Mouse (Mus musculus): ENCODE measurements around the gene Syndig1.

The Syndig1 gene

DNA sequence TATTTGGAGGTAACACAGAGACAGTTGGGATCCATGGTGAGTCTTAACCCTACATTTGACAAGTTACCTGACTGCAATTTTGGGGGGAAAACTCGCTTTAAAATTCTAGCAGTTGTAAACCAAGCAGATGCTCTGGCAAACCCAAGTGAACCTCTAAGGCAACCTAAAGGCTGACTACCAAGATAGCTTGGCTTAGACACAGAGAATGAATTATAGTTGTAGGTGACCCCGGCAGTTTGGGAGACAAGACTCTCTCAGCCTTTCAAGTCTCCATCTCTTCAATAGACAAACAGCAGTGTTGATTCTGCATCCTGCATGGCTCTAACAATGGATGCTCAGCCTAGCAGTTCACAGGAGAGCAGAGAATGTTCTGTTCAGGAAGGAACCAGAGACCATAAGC is at the start of gene Syndig1:
TSS of gene Syndig1 (plus strand) at position 301 of the 400 bp plus-strand sequence.
- no peak for DNase-seq (ENCODE audit: low spot score in 2 of 2)

DNA sequence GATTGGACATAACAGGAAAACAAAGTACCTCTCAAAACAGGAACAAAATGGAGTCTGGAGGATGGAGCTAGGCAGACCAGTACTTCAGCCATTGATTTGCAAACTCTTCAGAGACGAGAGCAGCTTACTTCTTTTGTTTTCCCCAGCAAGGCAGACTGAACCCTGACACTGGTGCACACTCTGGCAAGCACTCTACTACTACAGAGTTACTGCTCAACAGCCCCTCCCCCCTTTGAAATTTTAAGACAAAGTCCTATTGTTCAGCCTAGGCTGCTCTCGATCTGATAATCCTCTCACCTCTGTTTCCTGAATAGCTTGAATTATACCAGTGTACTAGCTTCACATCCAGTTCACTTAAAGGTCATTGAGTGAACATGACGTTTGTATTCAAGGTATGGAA is 30.4 kb upstream of the Syndig1 start:
- DNase-seq (ENCODE audit: low spot score in 2 of 2) = no peak

DNA sequence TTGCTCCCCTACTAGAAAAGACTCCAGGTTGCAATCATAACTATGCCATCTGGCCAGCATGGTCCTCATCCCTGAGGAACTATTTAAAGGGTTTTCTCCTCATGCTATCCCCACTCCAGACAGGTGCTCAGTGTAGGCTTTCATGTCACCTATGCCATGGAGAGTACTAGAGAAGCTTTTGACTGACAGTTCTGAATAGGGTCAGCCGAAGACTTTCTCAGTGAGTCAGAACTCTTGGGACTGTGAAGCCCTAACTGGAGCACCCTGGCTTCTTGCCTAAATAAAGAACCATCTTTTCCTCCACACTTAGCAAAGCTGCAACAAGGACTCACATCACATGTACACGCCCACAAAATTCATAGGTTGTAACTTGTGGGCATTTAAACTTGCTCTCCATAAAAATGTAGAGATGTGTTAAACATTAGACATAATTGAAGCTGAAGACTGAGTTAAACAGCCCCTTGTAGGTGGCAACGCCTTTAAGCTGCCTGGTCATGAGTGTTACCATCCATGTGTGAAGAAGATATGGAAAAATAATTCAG is 24.3 kb upstream of the Syndig1 start:
- DNase-seq (ENCODE audit: low spot score in 2 of 2) = no peak

DNA sequence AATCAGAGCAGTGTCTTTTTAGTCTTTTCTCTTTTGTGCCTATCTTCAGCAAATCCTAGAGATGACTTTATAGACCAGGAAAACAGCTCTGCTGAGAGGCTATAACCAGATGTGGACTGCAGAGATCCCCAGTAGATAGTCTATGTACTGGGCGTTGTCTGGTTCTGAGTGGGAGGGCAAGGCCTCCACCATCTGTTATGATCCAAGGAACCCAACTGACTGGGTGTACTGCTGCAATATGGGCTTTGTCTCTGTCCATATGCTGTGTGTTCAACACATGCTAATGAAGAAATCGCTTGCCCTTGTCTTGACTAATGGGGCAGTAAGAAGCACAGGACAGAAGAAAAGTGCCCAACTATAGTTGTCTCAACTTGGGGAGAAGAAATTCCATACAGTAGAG is 23.8 kb upstream of the Syndig1 start:
- no peak for DNase-seq (ENCODE audit: low spot score in 2 of 2)

DNA sequence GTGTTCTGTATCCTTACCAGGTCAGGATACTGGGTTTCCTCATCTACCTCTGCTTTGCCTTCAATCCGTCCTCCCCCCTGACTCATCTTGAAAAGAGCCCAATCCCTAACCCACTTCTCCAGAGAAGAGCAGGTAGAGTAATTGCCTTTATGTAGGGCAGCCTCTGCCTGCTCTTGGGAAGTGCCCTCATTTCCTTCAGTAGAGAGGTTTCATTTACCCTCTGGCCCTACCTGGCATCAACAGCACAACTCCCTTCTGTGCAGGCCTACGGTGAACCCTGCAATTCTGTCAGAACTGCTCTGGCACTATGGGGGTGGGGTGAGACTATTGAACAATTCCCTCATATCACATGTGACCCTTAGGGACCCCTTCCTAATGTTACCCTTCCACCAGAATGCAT is 16.1 kb upstream of the Syndig1 start:
- no peak for DNase-seq (ENCODE audit: low spot score in 2 of 2)

DNA sequence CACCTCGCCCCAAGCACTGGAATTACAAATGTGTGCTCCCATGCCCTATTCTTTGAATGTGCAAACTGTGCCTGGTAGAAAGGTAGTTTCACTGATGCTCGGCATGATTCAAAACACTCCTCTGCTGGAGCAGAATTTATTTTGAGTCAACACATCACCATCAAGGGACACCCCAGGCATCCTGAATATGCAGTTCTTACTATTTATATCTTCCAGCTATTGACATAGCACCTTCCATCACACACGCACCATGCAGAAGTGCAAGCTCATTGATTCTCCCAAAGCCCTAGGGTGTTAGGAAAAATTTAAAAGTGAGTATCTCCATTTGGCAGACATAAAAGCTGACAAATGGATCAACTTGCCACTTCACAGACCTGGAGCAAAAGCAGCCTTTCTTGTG is 10.6 kb upstream of the Syndig1 start:
- DNase-seq (ENCODE audit: low spot score in 2 of 2) = no peak

DNA sequence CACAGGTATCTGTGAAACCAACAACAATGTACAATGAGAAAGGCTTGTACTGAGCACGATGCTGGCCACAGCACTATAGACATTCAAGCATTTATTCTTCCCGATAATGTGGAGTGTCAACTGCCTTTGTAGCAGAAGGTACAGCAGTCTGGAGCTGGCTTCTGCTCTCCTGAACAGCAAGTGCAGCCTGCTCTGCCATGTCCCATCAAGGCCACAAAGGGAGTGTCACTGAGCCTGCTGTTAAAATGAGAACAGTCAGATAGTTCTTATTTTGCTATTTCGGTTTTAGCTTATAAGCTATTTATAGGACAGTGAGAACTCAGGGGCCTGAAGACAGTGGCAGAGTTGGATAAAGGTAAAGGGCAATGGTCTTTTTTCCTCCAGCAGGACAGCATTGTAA is 9.3 kb upstream of the Syndig1 start:
- DNase-seq (ENCODE audit: low spot score in 2 of 2) = no peak

DNA sequence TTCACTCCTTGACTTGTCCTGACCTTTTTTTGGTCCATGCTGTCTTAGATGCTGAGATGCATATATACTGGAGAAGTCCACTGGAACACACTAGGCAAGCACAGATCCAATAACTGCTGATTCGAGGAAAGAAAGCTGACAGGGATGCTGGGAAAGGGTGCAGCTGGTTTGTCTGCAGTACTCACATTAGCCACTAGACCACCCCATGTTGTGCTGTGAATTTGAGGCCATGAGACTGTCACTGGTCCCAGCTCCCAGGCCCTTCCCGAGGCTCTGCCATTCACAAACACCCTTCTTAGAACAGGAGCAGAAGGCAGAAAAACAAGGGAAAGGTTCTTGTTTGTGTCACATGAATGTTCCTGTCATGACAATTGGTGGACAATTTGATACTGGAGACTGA is 8.8 kb upstream of the Syndig1 start:
- DNase-seq (ENCODE audit: low spot score in 2 of 2) = no peak

DNA sequence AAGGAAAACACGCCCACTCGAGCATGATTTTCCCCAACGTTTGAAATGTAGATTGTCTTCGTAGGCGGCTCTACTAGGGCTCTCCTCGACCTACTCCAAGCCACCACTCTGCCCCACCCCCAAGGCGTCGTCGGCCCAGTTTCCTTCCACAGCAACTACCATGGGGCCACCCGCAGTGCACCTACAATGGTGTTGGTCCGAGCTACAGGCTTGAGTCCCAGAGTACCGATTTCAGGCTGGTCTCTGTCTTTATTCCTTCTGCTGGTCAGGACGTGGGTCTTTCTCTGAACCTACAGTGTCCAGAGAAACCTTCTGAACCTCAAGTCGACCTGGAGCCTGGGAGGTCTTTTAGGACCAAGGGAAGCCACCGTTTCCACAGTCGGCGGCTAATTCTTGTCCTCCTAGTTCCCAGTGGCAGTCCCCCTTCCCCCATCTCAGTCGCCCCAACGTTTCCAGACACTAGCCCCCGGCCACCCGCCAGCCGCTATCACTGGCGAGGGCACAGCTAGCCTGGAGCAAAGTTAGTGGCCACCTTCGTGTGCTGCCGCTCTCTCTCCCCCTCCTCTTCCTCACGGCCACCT is 1.0 kb downstream of the Syndig1 start:
- peak in 1 of 2 experiments; percentile 29 for DNase-seq (ENCODE audit: low spot score in 2 of 2)

DNA sequence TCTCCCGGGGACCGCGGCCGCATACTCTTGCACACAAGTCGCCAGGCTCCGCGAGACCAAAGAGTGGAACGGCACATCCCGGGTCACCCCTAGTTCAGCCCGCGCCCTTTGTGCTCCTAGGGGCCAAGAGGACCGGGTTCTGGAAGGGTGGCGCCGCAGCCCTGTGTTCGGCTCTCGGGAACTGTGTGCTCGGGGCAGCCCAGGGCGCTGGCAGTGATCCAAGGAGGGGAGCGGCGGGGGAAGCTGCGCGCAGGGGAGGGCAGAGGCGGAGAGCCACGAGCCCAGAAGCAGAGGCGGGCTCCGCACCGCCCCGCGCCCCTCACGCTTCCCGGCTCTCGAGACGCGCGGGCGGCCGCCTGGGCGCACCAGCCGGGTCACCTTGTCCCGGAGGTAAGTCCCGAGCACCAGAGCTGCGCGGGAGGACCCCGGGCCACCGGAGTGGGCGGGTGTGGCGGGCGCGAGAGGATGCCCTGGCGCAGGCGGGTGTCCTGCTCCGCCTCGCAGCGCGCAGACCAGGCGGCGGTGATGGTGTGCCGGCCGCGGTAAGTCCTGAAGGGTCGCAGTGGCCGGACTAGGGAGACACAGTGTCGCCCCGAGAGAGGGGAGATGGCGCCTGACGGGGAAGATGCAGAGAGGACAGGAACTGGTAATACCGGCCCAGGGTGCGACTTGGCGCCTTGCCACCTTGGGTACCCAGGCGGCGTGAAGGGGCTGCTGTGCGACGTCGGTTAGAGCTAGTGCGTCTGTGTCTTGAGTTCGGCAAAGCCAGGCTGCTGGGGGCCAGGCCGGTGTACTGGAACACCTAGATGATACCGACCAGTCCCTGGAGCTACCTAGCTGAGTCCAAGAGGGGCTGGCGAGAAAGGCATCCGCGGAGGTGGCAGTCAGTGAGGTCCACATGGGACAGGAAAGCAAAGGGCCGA is 1.8 kb downstream of the Syndig1 start, which contains the start of gene C530025M09Rik:
TSS of gene C530025M09Rik (minus strand) at position 678 of the 923 bp plus-strand sequence.
- peak; percentile 37 to 65 for DNase-seq (ENCODE audit: low spot score in 2 of 2)

DNA sequence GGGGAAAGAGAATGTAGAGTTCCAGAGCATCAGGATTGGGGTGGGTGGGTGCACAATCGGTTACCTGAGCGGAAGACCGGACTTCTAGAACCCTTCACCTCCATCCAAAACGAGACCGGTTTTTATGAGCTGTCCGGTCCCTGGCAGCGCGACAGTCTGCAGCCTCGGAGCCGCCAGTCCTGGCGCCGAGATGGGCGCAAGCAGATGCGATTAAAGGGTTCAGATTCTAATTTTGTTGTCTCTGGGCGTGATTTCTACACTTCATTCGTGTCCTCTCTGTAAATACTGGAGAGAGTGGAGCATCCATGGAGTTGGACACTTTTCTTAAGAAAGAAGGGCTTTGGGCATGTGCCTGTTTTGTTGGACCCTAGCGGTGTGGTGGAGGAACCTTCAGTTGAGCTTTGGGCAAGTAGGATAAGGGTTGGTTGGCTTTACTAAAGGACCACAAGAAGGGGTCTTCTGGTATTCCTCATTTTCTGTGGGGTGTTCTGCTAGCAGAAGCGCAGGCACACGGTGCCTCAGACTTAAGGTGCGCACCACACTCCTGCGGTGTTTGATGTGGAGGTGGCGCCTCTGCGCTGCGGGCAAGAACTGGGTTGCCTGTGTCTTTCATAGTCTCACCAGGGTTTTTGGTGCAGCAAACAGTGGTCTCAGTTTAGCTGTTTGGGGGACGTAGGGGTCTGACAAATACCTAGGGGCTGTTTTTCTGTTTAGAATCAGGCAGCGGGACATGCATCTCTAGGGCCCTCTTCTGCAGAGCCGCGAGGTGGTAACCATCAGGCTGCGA is 2.6 kb downstream of the Syndig1 start:
- peak in 1 of 2 experiments; percentile 27 for DNase-seq (ENCODE audit: low spot score in 2 of 2)

DNA sequence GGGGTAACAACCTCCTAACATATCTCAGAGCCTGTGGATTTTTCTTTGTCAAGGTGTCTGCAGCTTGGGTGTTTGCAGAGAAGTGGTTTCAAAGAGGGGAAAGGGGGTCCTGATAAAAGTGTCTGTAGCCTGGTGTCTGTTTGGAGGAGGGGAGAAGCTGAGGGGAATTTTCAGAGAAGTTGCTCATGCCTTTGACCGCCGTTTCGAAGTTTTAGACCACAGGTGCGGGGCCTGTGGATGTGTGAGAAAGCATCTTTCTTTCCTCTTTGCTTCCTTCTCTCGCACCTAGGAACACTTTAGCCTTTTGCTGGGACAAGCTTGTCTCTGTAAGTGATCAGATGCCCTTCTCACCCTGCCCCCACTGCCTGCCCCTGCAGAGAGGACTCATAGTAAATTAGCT is 3.3 kb downstream of the Syndig1 start:
- no peak for DNase-seq (ENCODE audit: low spot score in 2 of 2)

DNA sequence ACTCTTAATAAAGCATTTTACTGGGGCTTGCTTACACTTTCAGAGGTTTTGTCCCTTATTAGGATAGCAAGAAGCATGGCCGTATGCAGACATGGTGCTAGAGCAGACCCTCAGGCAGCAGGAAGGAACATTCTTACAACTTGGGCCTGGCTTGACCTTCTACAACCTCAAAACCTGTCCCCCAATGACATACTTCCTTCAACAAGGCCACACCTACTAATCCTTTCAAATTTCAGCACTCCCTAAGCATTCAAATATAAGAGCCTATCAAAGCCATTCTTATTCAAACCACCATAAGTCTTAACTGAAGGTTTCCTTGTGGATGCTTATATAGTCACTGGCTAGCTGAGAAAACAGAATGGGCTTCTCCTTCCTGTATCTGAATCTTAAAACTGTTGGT is 6.1 kb downstream of the Syndig1 start:
- DNase-seq (ENCODE audit: low spot score in 2 of 2) = no peak

DNA sequence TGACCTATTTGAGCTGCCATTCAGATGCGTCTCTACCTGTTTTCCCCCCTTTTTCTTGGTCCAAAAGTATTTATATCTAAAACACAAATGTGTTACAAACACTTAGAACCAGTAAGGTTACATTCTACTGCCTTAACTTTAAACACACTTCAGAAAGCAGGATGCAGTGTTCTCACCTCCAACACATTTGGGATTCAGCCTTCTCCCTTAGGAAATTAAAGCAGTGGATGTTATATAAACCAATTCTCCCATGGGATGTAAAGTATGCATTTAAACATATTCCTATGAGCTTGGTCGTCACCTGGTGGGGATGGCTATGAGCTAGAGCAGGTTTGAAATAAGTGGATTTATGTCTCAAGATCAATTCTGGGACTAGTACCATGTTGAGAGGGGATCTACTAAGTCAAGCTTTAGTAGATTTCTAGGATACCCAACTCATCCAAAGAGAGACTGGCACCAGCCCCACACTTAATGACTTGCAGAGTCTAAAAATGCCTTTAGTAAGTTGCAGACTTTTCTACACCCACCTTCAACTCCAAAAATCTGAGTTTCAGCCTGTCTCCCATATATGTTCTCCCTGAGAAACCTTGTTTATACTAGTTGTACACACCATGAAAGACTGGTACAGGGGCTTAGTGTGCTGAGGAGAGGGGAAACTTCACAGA is 7.6 kb downstream of the Syndig1 start:
- no peak for DNase-seq (ENCODE audit: low spot score in 2 of 2)

DNA sequence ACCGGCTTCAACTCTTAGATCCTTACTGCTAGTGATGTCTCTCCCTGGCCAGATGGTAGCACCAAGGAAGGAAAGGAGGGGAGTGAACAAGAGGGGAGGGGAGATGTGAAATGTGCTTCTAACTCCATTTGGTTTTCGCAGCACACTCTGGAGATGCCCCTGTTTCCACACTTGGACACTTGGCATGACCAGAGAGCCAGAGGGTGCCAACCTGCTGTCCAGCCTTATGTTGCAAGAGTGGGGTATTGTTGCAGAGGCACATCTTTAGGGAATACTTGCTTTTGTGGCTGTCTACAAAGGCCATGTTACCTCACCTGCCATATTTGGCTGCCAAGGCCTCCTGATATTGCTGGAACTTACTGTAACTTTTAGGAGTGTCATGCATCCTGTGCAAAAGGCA is 10.7 kb downstream of the Syndig1 start:
- DNase-seq (ENCODE audit: low spot score in 2 of 2) = no peak

DNA sequence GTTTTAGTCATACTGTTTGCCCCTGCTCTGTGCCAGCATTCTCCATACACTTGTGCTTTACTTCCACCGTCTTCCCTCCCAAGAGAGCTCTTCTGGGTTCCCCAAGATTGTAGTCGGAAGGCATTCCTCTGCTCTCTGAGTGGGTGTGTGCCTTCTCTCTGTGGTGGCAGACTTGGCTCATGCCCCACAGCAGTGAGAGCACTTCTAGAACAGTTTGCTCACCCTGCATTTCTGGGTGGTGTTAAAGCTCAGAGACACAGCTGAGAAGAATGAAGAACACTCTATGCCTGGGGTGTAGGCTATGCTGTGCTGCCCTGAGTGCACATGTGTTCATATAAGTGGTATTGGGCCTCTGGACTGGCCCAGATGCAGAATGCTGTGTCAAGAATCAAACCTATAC is 15.6 kb downstream of the Syndig1 start:
- peak in 1 of 2 experiments; percentile 22 for DNase-seq (ENCODE audit: low spot score in 2 of 2)

DNA sequence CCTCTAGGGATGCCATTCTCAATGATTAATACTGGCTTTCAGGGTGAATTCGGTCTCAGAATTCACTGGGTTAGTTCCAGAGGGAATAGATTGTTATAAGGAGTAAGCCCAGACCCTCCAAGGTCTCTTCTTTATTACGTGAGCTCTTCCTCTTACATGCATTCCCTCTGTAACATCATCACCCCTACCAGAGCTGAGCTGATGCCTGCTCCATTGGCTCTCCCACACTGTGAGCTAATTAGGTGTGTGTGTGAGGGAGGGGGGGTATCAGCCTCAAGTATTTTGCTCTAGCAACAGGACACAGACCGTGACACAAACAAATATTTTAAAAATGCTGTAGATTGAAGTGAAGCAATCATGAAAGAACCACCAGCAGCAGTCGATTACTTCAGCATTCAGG is 19.8 kb downstream of the Syndig1 start:
- no peak for DNase-seq (ENCODE audit: low spot score in 2 of 2)

DNA sequence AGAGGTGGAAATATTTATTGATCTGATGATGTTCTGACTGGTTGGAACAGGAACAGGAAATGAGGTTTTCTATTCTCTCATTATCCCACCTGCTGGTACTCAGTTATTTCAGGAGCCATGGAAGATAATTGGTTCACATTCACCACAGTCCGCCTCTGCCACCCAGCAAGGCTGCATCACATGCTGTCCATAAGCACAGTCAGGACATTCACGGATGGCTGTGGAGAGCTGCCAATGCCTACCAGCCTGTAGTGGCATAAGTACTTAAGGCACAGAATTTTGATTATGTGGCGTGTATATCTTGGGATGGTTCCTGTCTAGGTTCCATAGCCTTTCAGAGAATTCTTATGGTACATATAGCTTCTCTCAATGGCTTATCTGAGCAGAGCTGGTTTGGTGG is 32.0 kb downstream of the Syndig1 start:
- no peak for DNase-seq (ENCODE audit: low spot score in 2 of 2)

DNA sequence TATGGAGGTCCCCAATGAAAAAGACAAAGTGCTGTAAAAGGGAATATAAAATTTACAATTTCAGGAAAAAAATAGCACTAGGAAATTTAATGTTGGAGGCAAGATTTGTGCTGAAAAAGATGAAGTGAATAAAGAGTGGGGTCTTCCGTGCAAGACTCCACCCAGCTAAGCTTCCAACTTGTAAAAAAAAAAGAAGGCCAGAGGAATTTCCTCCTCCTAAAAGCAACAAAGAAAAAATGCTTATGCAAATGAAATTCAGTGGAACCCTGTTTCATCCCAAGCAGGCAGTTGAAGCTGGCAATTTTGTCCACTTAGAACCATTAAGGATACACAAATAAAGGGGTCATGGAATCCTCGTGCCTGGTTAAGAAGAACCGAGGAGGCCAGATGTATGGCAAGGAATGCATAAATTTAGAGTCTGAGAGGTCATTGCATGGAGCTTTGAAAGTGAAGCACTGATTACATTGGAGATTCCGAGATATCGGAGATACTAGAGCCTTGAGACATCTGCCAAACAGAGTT is 37.0 kb downstream of the Syndig1 start:
- DNase-seq (ENCODE audit: low spot score in 2 of 2) = no peak

DNA sequence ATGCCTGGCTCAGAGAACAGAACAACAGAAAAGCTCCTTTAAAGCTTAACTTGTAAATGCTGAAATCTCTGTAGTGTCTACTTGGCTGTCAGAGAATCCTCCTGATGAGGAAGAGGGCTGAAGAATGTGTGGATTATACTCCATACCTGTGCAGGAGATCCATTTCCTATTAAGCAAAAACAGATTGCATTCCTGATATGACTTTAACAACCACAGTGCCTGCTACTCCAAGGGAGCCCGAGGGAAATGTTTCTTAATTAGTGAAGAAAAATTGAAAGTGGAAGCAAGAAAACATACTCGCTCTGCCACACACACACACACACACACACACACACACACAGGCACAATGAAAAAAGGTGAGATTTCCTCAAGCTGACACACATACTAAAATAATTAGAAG is 41.5 kb downstream of the Syndig1 start:
- DNase-seq (ENCODE audit: low spot score in 2 of 2) = no peak

DNA sequence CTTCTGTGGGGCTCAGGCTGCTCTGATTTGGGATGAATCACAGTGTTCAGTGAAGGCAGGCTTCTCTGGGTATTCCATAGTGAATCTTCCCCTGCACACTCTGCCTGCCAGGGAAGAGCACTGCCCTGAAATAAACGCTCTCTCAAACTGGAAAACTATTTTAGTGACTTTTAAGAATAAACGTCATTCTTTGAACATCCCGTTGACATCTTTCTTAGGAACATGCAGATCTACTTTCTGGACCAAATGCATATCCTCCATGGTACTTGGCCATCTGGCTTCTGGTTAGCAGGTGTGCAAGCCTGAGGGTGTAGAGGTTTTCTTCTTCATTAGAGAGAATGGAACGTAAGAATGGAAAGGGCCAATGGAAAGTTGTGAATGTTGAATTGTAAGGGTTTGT is 43.5 kb downstream of the Syndig1 start:
- no peak for DNase-seq (ENCODE audit: low spot score in 2 of 2)

Measured in frontal cortex, postnatal 10 days (tissue).